Mouse (Mus musculus) MEL (cell line): ENCODE measurements around the gene Rps17. TPM values are rescaled to one million over a fixed set of nuclear protein-coding genes. Genes with fewer than 3 reads are reported as not detected.

Experiments
- DNase-seq: peaks from one replicate; pipeline ENCODE4 v3.0.0; 2011; ENCODE audit warnings: low read depth, low spot score
- H3K27ac ChIP-seq: 2 replicates; pipeline ENCODE4 v1.5.1; 2012; ENCODE audit warnings: low read depth, mild to moderate bottlenecking, control low read depth, low read length, moderate library complexity; ENCODE audit not compliant: control insufficient read depth
- H3K27me3 ChIP-seq, 2 experiments: fragments of 150-350 bp in 1 of 2; sonication (generic) in 1 of 2; 2 replicates each; pipeline ENCODE4 v1.6.1; 2012; ENCODE audit warnings: low read length in 2 of 2, mild to moderate bottlenecking in 2 of 2, improper control_type of control experiment in 1 of 2, moderate library complexity in 1 of 2; ENCODE audit not compliant: insufficient read depth in 2 of 2, control insufficient read depth in 1 of 2
- H3K36me3 ChIP-seq, 2 experiments: 2 replicates each; pipeline ENCODE4 v1.6.1; 2012 to 2014; ENCODE audit warnings: low read length in 2 of 2, improper control_type of control experiment in 1 of 2, inconsistent platforms in 1 of 2, mild to moderate bottlenecking in 1 of 2; ENCODE audit not compliant: insufficient read depth in 2 of 2, control insufficient read depth in 1 of 2
- H3K4me1 ChIP-seq, 2 experiments: fragments of 150-350 bp in 1 of 2; sonication (generic) in 1 of 2; 2 replicates each; pipeline ENCODE4 v1.6.1; 2012; ENCODE audit warnings: low read length in 2 of 2, improper control_type of control experiment in 1 of 2, mild to moderate bottlenecking in 1 of 2; ENCODE audit not compliant: insufficient read depth in 2 of 2, control insufficient read depth in 1 of 2
- H3K4me3 ChIP-seq, 2 experiments: fragments of 150-350 bp in 1 of 2; sonication (generic) in 1 of 2; 2 replicates each; pipeline ENCODE4 v1.5.1; 2012; ENCODE audit warnings: low read depth in 2 of 2, low read length in 2 of 2, mild to moderate bottlenecking in 2 of 2, moderate library complexity in 2 of 2, control low read depth in 1 of 2, improper control_type of control experiment in 1 of 2; ENCODE audit not compliant: control insufficient read depth in 1 of 2, insufficient read depth in 1 of 2
- H3K79me2 ChIP-seq: 2 replicates; pipeline ENCODE4 v1.6.1; 2012; ENCODE audit warnings: mild to moderate bottlenecking, low read length, moderate library complexity; ENCODE audit not compliant: control insufficient read depth, poor library complexity, insufficient read depth
- H3K9ac ChIP-seq: 2 replicates; pipeline ENCODE4 v1.6.1; 2012; ENCODE audit warnings: low read depth, mild to moderate bottlenecking, control low read depth, low read length, moderate library complexity; ENCODE audit not compliant: control insufficient read depth, poor library complexity, severe bottlenecking
- H3K9me3 ChIP-seq: fragments of 150-350 bp; sonication (generic); replicated peaks from 2 replicates; pipeline ENCODE4 v1.6.1; 2012; ENCODE audit warnings: mild to moderate bottlenecking, low read length, improper control_type of control experiment, moderate library complexity; ENCODE audit not compliant: insufficient read depth
- CHD1 ChIP-seq: IDR thresholded peaks from 2 replicates; pipeline ENCODE4 v1.6.1; 2012; ENCODE audit warnings: low read depth, mild to moderate bottlenecking, inconsistent platforms, low read length, improper control_type of control experiment
- E2F4 ChIP-seq: IDR thresholded peaks from 2 replicates; pipeline ENCODE4 v1.6.1; 2011; ENCODE audit warnings: low read depth, low read length, improper control_type of control experiment, borderline replicate concordance
- ELF1 ChIP-seq: IDR thresholded peaks from 2 replicates; pipeline ENCODE4 v1.6.1; 2014; ENCODE audit warnings: low read depth, mild to moderate bottlenecking, inconsistent platforms, low read length, improper control_type of control experiment, moderate library complexity
- GATA1 ChIP-seq: IDR thresholded peaks from 2 replicates; pipeline ENCODE4 v1.6.1; 2011; ENCODE audit warnings: low read depth, low read length, improper control_type of control experiment
- JUND ChIP-seq: IDR thresholded peaks from 2 replicates; pipeline ENCODE4 v1.6.1; 2011; ENCODE audit warnings: low read depth, mild to moderate bottlenecking, improper control_type of control experiment, low read length
- KAT2A ChIP-seq: conservative IDR thresholded peaks from 2 replicates; pipeline ENCODE4 v1.6.1; 2012; ENCODE audit warnings: low read depth, low read length, improper control_type of control experiment, inconsistent platforms
- MAFK ChIP-seq: IDR thresholded peaks from 2 replicates; pipeline ENCODE4 v1.6.1; 2011; ENCODE audit warnings: low read depth, mild to moderate bottlenecking, low read length, improper control_type of control experiment, borderline replicate concordance
- MEF2A ChIP-seq: IDR thresholded peaks from 2 replicates; pipeline ENCODE4 v1.6.1; 2014; ENCODE audit warnings: low read depth, mild to moderate bottlenecking, inconsistent platforms, low read length, improper control_type of control experiment; ENCODE audit not compliant: poor library complexity, insufficient replicate concordance, severe bottlenecking; ENCODE audit errors: extremely low read depth
- MXI1 ChIP-seq: IDR thresholded peaks from 2 replicates; pipeline ENCODE4 v1.6.1; 2011; ENCODE audit warnings: mild to moderate bottlenecking, low read depth, low read length, improper control_type of control experiment
- MYC ChIP-seq: IDR thresholded peaks from 2 replicates; pipeline ENCODE4 v1.6.1; 2011; ENCODE audit warnings: low read depth, mild to moderate bottlenecking, low read length, improper control_type of control experiment, moderate library complexity
- NELFE ChIP-seq: IDR thresholded peaks from 2 replicates; pipeline ENCODE4 v1.6.1; 2011; ENCODE audit warnings: low read depth, low read length, improper control_type of control experiment
- POLR2A ChIP-seq, 2 experiments: IDR thresholded peaks; 2 replicates each; pipeline ENCODE4 v1.6.1; 2011 to 2012; ENCODE audit warnings: low read length in 2 of 2, mild to moderate bottlenecking in 2 of 2, control low read depth in 1 of 2, improper control_type of control experiment in 1 of 2, low read depth in 1 of 2, moderate library complexity in 1 of 2; ENCODE audit not compliant: control insufficient read depth in 1 of 2, insufficient read depth in 1 of 2, poor library complexity in 1 of 2
- POLR2AphosphoS2 ChIP-seq: IDR thresholded peaks from 2 replicates; pipeline ENCODE4 v1.6.1; 2011; ENCODE audit warnings: low read length, improper control_type of control experiment
- POLR2AphosphoS5 ChIP-seq: IDR thresholded peaks from 2 replicates; pipeline ENCODE4 v1.6.1; 2012; ENCODE audit warnings: low read depth, borderline replicate concordance, mild to moderate bottlenecking, inconsistent platforms, low read length, moderate library complexity, mixed read lengths
- RCOR1 ChIP-seq: IDR thresholded peaks from 2 replicates; pipeline ENCODE4 v1.6.1; 2012; ENCODE audit warnings: low read depth, mild to moderate bottlenecking, inconsistent platforms, low read length, improper control_type of control experiment
- SIN3A ChIP-seq: IDR thresholded peaks from 2 replicates; pipeline ENCODE4 v1.6.1; 2012; ENCODE audit warnings: low read length, improper control_type of control experiment, inconsistent platforms
- SMC3 ChIP-seq: IDR thresholded peaks from 2 replicates; pipeline ENCODE4 v1.6.1; 2011; ENCODE audit warnings: low read depth, low read length, improper control_type of control experiment
- TAL1 ChIP-seq: IDR thresholded peaks from 2 replicates; pipeline ENCODE4 v1.6.1; 2012; ENCODE audit warnings: mild to moderate bottlenecking, inconsistent platforms, low read length, moderate library complexity, mixed read lengths
- TBP ChIP-seq: IDR thresholded peaks from 2 replicates; pipeline ENCODE4 v1.8.0; 2011; ENCODE audit warnings: low read depth, low read length, improper control_type of control experiment
- TCF12 ChIP-seq: IDR thresholded peaks from 2 replicates; pipeline ENCODE4 v1.6.1; 2014; ENCODE audit warnings: low read depth, mild to moderate bottlenecking, inconsistent platforms, low read length, improper control_type of control experiment, moderate library complexity
- UBTF ChIP-seq: IDR thresholded peaks from 2 replicates; pipeline ENCODE4 v1.6.1; 2012; ENCODE audit warnings: low read depth, mild to moderate bottlenecking, inconsistent platforms, low read length, improper control_type of control experiment, moderate library complexity, borderline replicate concordance; ENCODE audit not compliant: insufficient read depth
- ZC3H11A ChIP-seq: IDR thresholded peaks from 2 replicates; pipeline ENCODE4 v1.6.1; 2012; ENCODE audit warnings: low read depth, mild to moderate bottlenecking, inconsistent platforms, low read length, improper control_type of control experiment
- ZKSCAN1 ChIP-seq: IDR thresholded peaks from 2 replicates; pipeline ENCODE4 v1.6.1; 2012; ENCODE audit warnings: low read depth, mild to moderate bottlenecking, inconsistent platforms, low read length, improper control_type of control experiment, moderate library complexity
- polyA plus RNA-seq, 2 experiments: library from polyadenylated mRNA; stranded (reverse) in 1 of 2; unstranded in 1 of 2; fragments of >175 nt in 1 of 2; fragments of >200 nt in 1 of 2; gene quantifications; 2 replicates each; pipeline versions ENCODE4 v1.2.1 to v1.2.4; 2012; ENCODE audit warnings: low replicate concordance in 2 of 2, low read depth in 1 of 2; ENCODE audit not compliant: insufficient read length in 2 of 2, insufficient read depth in 1 of 2, missing spikeins in 1 of 2
- total RNA-seq: library from RNA; depleted of rRNA; stranded (reverse); fragments of 300-350 nt; gene quantifications from 2 replicates; pipeline ENCODE4 v1.2.3, GENCODE M21; 2012

Gene Rps17
- total and polyA plus RNA-seq, 3 experiments, result 2,738 to 10,538 (median 4,252) TPM

DNA sequence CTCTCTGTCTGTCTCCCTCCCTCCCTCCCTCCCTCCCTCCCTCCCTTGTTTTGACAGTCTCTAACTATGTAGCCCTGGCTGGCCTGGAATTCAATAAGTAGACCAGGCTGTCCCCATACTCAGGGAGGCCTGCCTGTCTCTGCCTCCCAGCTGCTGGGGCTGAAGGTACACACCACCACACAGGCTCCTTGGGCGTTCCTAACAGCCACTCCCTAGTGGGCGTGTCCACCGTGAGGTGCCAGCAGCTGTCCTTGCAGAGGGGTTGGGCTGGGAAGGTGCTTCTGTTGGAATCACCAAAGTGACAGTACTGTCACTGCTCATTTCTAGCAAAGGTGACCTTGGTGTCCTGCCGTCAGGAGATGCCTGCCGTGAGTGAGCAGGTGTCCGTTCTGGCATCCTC is 18.2 kb downstream of the Rps17 start:
- no peaks in the 10 kb centered on the region for H3K9me3 ChIP-seq
- no peak overlapping the region for H3K4me3 ChIP-seq
- no peaks in the 10 kb centered on the region for H3K4me1 ChIP-seq
- H3K79me2 ChIP-seq, result no peaks in the 10 kb centered on the region
- no peaks in the 10 kb centered on the region for H3K36me3 ChIP-seq
- no peak for DNase-seq
- H3K27ac ChIP-seq, result no peak overlapping the region
- TF ChIP-seq JUND (no peak), SMC3 (no peak), MEF2A (no peak), MYC (no peak), E2F4 (no peak), TCF12 (no peak)
- H3K9ac ChIP-seq, result no peak overlapping the region
- H3K27me3 ChIP-seq, result no peaks in the 10 kb centered on the region

DNA sequence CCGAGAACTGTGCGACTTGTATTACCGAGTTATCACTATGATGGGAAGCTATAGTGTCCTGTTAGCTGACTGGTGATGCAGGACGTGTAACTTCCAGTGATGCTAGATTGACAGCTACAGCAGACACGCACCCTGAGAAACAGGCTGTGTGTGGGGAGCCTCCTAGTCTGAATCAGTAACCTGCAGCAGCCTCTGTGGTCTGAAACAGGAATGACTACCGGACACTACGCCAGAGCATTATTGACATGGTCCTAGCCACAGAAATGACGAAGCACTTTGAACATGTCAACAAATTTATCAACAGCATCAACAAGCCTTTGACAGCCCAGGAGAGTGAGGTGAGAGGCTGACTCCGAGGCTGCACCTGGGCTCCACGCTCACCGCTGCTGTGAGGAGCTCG is 19.0 kb downstream of the Rps17 start:
- Histone ChIP-seq H3K27ac (no peak overlapping the region), H3K36me3 (no peaks in the 10 kb centered on the region)

DNA sequence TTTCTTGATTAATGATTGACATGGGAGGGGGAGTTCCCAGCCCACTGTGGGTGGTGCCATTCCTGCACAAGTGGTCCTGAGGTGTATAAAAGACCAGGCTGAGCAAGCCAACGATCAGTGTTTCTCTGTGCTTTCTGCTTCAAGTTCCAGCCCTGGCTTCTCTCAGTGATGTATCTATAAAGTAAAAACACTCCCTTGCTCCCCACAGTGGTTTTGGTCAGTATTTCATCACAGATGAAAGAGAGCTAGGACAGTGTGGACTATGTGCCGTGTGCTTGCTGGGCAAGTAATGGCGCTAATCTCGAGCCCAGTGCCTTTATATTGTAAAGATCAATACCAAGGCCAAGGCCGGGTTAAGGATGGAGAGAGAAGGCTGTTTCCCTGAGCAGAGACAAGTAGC is 23.3 kb downstream of the Rps17 start:
- Histone ChIP-seq H3K27me3 (no peaks in the 10 kb centered on the region), H3K9ac (no peak overlapping the region), H3K4me1 (no peaks in the 10 kb centered on the region), H3K36me3 (no peaks in the 10 kb centered on the region), H3K79me2 (no peaks in the 10 kb centered on the region), H3K9me3 (no peaks in the 10 kb centered on the region)
- no peak for DNase-seq
- TF ChIP-seq KAT2A, result no peak
- no peak for TF ChIP-seq SIN3A
- no peak for TF ChIP-seq TCF12
- no peak for TF ChIP-seq RCOR1
- no peak for TF ChIP-seq GATA1
- no peak for TF ChIP-seq MAFK
- TF ChIP-seq TBP, result no peak
- no peak for TF ChIP-seq ZC3H11A
- TF ChIP-seq, all 39 proteins: peak for 0
- no peak overlapping the region for H3K27ac ChIP-seq
- H3K4me3 ChIP-seq, result no peak overlapping the region

More for the DNA sequence above, 19.0 kb downstream of the Rps17 start:
- Histone ChIP-seq H3K9me3 (no peaks in the 10 kb centered on the region), H3K79me2 (no peaks in the 10 kb centered on the region), H3K27me3 (no peaks in the 10 kb centered on the region), H3K4me3 (no peak overlapping the region), H3K4me1 (no peaks in the 10 kb centered on the region), H3K9ac (no peak overlapping the region)
- no peak for DNase-seq
- TF ChIP-seq JUND (no peak), ZC3H11A (no peak), CHD1 (no peak), KAT2A (no peak), POLR2AphosphoS2 (no peak), MAFK (no peak), ZKSCAN1 (no peak), MXI1 (no peak), E2F4 (no peak), GATA1 (no peak), POLR2AphosphoS5 (no peak), TBP (no peak), MEF2A (no peak), POLR2A (IDR thresholded peaks at IDR 0.05; ENCODE audit: control insufficient read depth in 1 of 2, insufficient read depth in 1 of 2, low read depth in 1 of 2, low read length in 2 of 2, poor library complexity in 1 of 2) (no peak), UBTF (no peak), NELFE (no peak), ELF1 (no peak), TAL1 (no peak)
